Mouse (Mus musculus) embryonic facial prominence, embryonic 14.5 days (tissue): ENCODE data around the gene E430018J23Rik. TPM values are rescaled to one million over a fixed set of nuclear protein-coding genes. Genes with fewer than 3 reads are reported as not detected.
"Not testable (repeated sequence)": the region's sequence is repeated elsewhere in the genome, so short reads cannot be mapped to it uniquely, and the experiment has no call there.

Experiments used
- ATAC-seq: fragments of 200-750 bp; cut with Nextera tagmentation; 2 replicates; pipeline ENCODE4 v1.8.0; 2017; ENCODE audit warnings: low read depth, moderate number of reproducible peaks, moderate TSS enrichment
- DNase-seq: peaks from one replicate; pipeline ENCODE4 v3.0.0-alpha.2; 2015; ENCODE audit warnings: low spot score
- H3K27ac ChIP-seq: fragments of 300-500 bp; sonication (generic); replicated peaks from 2 replicates; pipeline ENCODE4 v1.5.1; 2014; ENCODE audit warnings: low read depth, mild to moderate bottlenecking, low read length, moderate library complexity
- H3K27me3 ChIP-seq: fragments of 300-500 bp; sonication (generic); replicated peaks from 2 replicates; pipeline ENCODE4 v1.6.1; 2014; ENCODE audit warnings: low read length; ENCODE audit not compliant: control insufficient read depth, insufficient read depth
- H3K36me3 ChIP-seq: fragments of 300-500 bp; sonication (generic); 2 replicates; pipeline ENCODE4 v1.6.1; 2014; ENCODE audit warnings: low read length, mixed read lengths; ENCODE audit not compliant: control insufficient read depth, insufficient read depth
- H3K4me1 ChIP-seq: fragments of 300-500 bp; sonication (generic); 2 replicates; pipeline ENCODE4 v1.6.1; 2014; ENCODE audit warnings: antibody characterized with exemption, low read length; ENCODE audit not compliant: control insufficient read depth, insufficient read depth
- H3K4me2 ChIP-seq: fragments of 300-500 bp; sonication (generic); 2 replicates; pipeline ENCODE4 v1.6.1; 2014; ENCODE audit warnings: low read depth, mild to moderate bottlenecking, low read length, moderate library complexity, mixed read lengths
- H3K4me3 ChIP-seq: fragments of 300-500 bp; sonication (generic); 2 replicates; pipeline ENCODE4 v1.5.1; 2014; ENCODE audit warnings: low read depth, mild to moderate bottlenecking, low read length
- H3K9ac ChIP-seq: fragments of 300-500 bp; sonication (generic); 2 replicates; pipeline ENCODE4 v1.6.1; 2014; ENCODE audit warnings: low read depth, mild to moderate bottlenecking, low read length, moderate library complexity, mixed read lengths
- H3K9me3 ChIP-seq: fragments of 300-500 bp; sonication (generic); 2 replicates; pipeline ENCODE4 v1.6.1; 2016; ENCODE audit warnings: low read length; ENCODE audit not compliant: control insufficient read depth
- WGBS: fragments of 180-500 bp; shearing (Covaris S2); extraction: QIAGEN DNeasy Blood & Tissue Kit; methylation state at CpG from one replicate; pipeline ENCODE4 v1.1.7; 2014; 5-methylcytosine and 5-hydroxymethylcytosine counted together
- polyA plus RNA-seq: library from polyadenylated mRNA; unstranded; fragments of >200 nt; fragmentation: Nextera tagmentation; extraction: Ambion mirVana; gene quantifications from 2 replicates; pipeline ENCODE4 v1.2.1, GENCODE M21; 2014

E430018J23Rik gene
- polyA plus RNA-seq, 1 experiment from 2014 or later: 5.6 TPM

GRCm38 (mm10) chr7:127411418-127411817 is 18.0 kb upstream of the E430018J23Rik start:
- H3K9me3 ChIP-seq: no peaks in the 10 kb centered on the region
- no peaks in the 10 kb centered on the region for H3K27me3 ChIP-seq
- H3K4me2 ChIP-seq: no peak overlapping the region
- DNase-seq (no peak), ATAC-seq (no peak)
- no peaks in the 10 kb centered on the region for H3K4me1 ChIP-seq
- no peak overlapping the region for H3K27ac ChIP-seq
- no peaks in the 10 kb centered on the region for H3K36me3 ChIP-seq
- H3K4me3 ChIP-seq: no peak overlapping the region
- 77% methylated on average over 2 of the region's 2 CpGs for WGBS
- H3K9ac ChIP-seq: no peak overlapping the region

- not testable (repeated sequence) for H3K9me3 ChIP-seq, H3K36me3 ChIP-seq, H3K4me1 ChIP-seq, H3K27me3 ChIP-seq
- H3K27ac ChIP-seq: peak within 1 kb of the TSS; percentile 76; the same call in 1 of the 2 replicates
- peak; percentile 93 for DNase-seq
- H3K4me2 ChIP-seq: peak within 1 kb of the TSS; percentile 79
- peak within 1 kb of the TSS; percentile 71 for H3K9ac ChIP-seq
- peak; percentile 95 for ATAC-seq
- 6% methylated on average over 24 of the region's 40 CpGs for WGBS
- H3K4me3 ChIP-seq: peak within 1 kb of the TSS; percentile 58
These were observed 12.9 kb upstream of the E430018J23Rik start, which contains the start of gene Zfp764 for GRCm38 (mm10) chr7:127406002-127406987. TSS of gene Zfp764 (minus strand) at chr7:127406822.

GRCm38 (mm10) chr7:127404101-127404500 is 10.7 kb upstream of the E430018J23Rik start:
- H3K27ac ChIP-seq, H3K9ac ChIP-seq, H3K4me3 ChIP-seq, ATAC-seq, H3K27me3 ChIP-seq, H3K4me1 ChIP-seq, H3K36me3 ChIP-seq, H3K4me2 ChIP-seq, DNase-seq, H3K9me3 ChIP-seq: not testable (repeated sequence)
- WGBS: 90% methylated on average over 5 of the region's 6 CpGs

- Histone ChIP-seq H3K9ac (no peak overlapping the region), H3K9me3 (no peaks in the 10 kb centered on the region), H3K27me3 (no peaks in the 10 kb centered on the region), H3K4me1 (0 out of 2 replicates have a peak, but pooled peaks cover 3% of the 10 kb centered on the region), H3K4me3 (no peak overlapping the region), H3K27ac (no peak overlapping the region), H3K36me3 (peaks cover 5% of the 10 kb centered on the region; the same call in 1 of the 2 replicates), H3K4me2 (no peak overlapping the region)
- no peak for ATAC-seq
- 40% methylated on average over 2 of the region's 2 CpGs for WGBS
- DNase-seq: no peak
These were observed 9.6 kb upstream of the E430018J23Rik start for GRCm38 (mm10) chr7:127402980-127403379.

- DNase-seq: no peak
- Histone ChIP-seq H3K9me3 (no peaks in the 10 kb centered on the region), H3K4me1 (no peaks in the 10 kb centered on the region), H3K4me2 (no peak overlapping the region), H3K4me3 (no peak overlapping the region), H3K27ac (no peak overlapping the region), H3K27me3 (no peaks in the 10 kb centered on the region), H3K9ac (no peak overlapping the region), H3K36me3 (peaks cover 5% of the 10 kb centered on the region; the same call in 1 of the 2 replicates)
- 66% methylated on average over 3 of the region's 3 CpGs for WGBS
- no peak for ATAC-seq
These were observed 6.9 kb upstream of the E430018J23Rik start for GRCm38 (mm10) chr7:127400355-127400754.

GRCm38 (mm10) chr7:127393944-127394333 is 510 bp upstream of the E430018J23Rik start:
- Histone ChIP-seq H3K4me3 (peak overlapping the region; percentile 71), H3K4me1 (peaks cover 10% of the 10 kb centered on the region), H3K9me3 (no peaks in the 10 kb centered on the region), H3K9ac (peak overlapping the region; percentile 62), H3K36me3 (peaks cover 10% of the 10 kb centered on the region), H3K27me3 (no peaks in the 10 kb centered on the region), H3K4me2 (peak overlapping the region; percentile 75), H3K27ac (peak overlapping the region; percentile 72)
- DNase-seq (no peak), ATAC-seq (no peak)
- 20% methylated on average over 7 of the region's 7 CpGs for WGBS

- WGBS: 88% methylated on average over 8 of the region's 8 CpGs
- Histone ChIP-seq H3K4me1 (peaks cover 10% of the 10 kb centered on the region), H3K36me3 (peaks cover 10% of the 10 kb centered on the region), H3K4me2 (peak overlapping the region; percentile 75), H3K27me3 (no peaks in the 10 kb centered on the region), H3K9me3 (no peaks in the 10 kb centered on the region), H3K27ac (no peak overlapping the region), H3K9ac (peak overlapping the region; percentile 84), H3K4me3 (peak overlapping the region; percentile 71)
- no peak for DNase-seq
- no peak for ATAC-seq
These were observed 1.1 kb downstream of the E430018J23Rik start for GRCm38 (mm10) chr7:127392251-127392824.

- no peak overlapping the region for H3K4me2 ChIP-seq
- no peaks in the 10 kb centered on the region for H3K9me3 ChIP-seq
- H3K4me3 ChIP-seq: no peak overlapping the region
- no peak overlapping the region for H3K27ac ChIP-seq
- no peak overlapping the region for H3K9ac ChIP-seq
- 96% methylated on average over 16 of the region's 16 CpGs for WGBS
- peaks cover 10% of the 10 kb centered on the region for H3K36me3 ChIP-seq
- peaks cover 10% of the 10 kb centered on the region for H3K4me1 ChIP-seq
- H3K27me3 ChIP-seq: no peaks in the 10 kb centered on the region
- DNase-seq (no peak), ATAC-seq (no peak)
These were observed 1.9 kb downstream of the E430018J23Rik start for GRCm38 (mm10) chr7:127391538-127391937.
